Mouse (Mus musculus): ENCODE measurements around the gene Amz1.

Amz1 gene

GRCm38 (mm10) chr5:140723822-140724221 lies at the start of gene Amz1:
Gene Amz1 (plus strand): TSS chr5:140724127.
- no peak for DNase-seq (ENCODE audit: low read depth, low spot score)

- no peak for DNase-seq (ENCODE audit: low read depth, low spot score)
These were observed 48.8 kb upstream of the Amz1 start for GRCm38 (mm10) chr5:140675079-140675478.

GRCm38 (mm10) chr5:140675640-140676039 lies 48.3 kb upstream of the Amz1 start:
- no peak for DNase-seq (ENCODE audit: low read depth, low spot score)

- no peak for DNase-seq (ENCODE audit: low read depth, low spot score)
These were observed 46.8 kb upstream of the Amz1 start for GRCm38 (mm10) chr5:140677137-140677536.

- no peak for DNase-seq (ENCODE audit: low read depth, low spot score)
These were observed 43.9 kb upstream of the Amz1 start for GRCm38 (mm10) chr5:140680051-140680450.

GRCm38 (mm10) chr5:140680950-140681349 lies 43.0 kb upstream of the Amz1 start:
- DNase-seq (ENCODE audit: low read depth, low spot score), result no peak

- no peak for DNase-seq (ENCODE audit: low read depth, low spot score)
These were observed 41.8 kb upstream of the Amz1 start for GRCm38 (mm10) chr5:140682113-140682512.

- peak; percentile 61 for DNase-seq (ENCODE audit: low read depth, low spot score)
These were observed 39.4 kb upstream of the Amz1 start for GRCm38 (mm10) chr5:140684343-140685148.

GRCm38 (mm10) chr5:140688434-140688833 lies 35.5 kb upstream of the Amz1 start:
- no peak for DNase-seq (ENCODE audit: low read depth, low spot score)

- no peak for DNase-seq (ENCODE audit: low read depth, low spot score)
These were observed 27.9 kb upstream of the Amz1 start for GRCm38 (mm10) chr5:140695987-140696386.

GRCm38 (mm10) chr5:140699776-140700175 lies 24.2 kb upstream of the Amz1 start:
- DNase-seq (ENCODE audit: low read depth, low spot score), result no peak

- DNase-seq (ENCODE audit: low read depth, low spot score), result no peak
These were observed 22.3 kb upstream of the Amz1 start for GRCm38 (mm10) chr5:140701661-140702060.

GRCm38 (mm10) chr5:140702103-140702513 lies 21.8 kb upstream of the Amz1 start, which contains the start of gene Iqce:
Gene Iqce (minus strand): TSS chr5:140702378.
- DNase-seq (ENCODE audit: low read depth, low spot score), result peak; percentile 98

- DNase-seq (ENCODE audit: low read depth, low spot score), result peak; percentile 80
These were observed 21.2 kb upstream of the Amz1 start for GRCm38 (mm10) chr5:140702618-140703175.

- peak; percentile 84 for DNase-seq (ENCODE audit: low read depth, low spot score)
These were observed 20.2 kb upstream of the Amz1 start for GRCm38 (mm10) chr5:140703480-140704377.

- DNase-seq (ENCODE audit: low read depth, low spot score), result peak; percentile 100
These were observed 19.3 kb upstream of the Amz1 start, which contains the start of gene Brat1 for GRCm38 (mm10) chr5:140704378-140705251. Gene Brat1 (plus strand): TSS chr5:140705011.

- DNase-seq (ENCODE audit: low read depth, low spot score), result peak; percentile 24
These were observed 18.3 kb upstream of the Amz1 start for GRCm38 (mm10) chr5:140705501-140706171.

GRCm38 (mm10) chr5:140710315-140710714 lies 13.6 kb upstream of the Amz1 start:
- DNase-seq (ENCODE audit: low read depth, low spot score), result no peak

- DNase-seq (ENCODE audit: low read depth, low spot score), result no peak
These were observed 12.9 kb upstream of the Amz1 start for GRCm38 (mm10) chr5:140711040-140711439.

GRCm38 (mm10) chr5:140720773-140721172 lies 3.2 kb upstream of the Amz1 start:
- no peak for DNase-seq (ENCODE audit: low read depth, low spot score)
